Mouse (Mus musculus) adrenal gland, adult 8-10 months (tissue): ENCODE results near the gene Sqstm1. TPM values are rescaled to one million over a fixed set of nuclear protein-coding genes. Genes with fewer than 3 reads are reported as not detected.

Source experiments
- DNase-seq: peaks from one replicate; pipeline ENCODE4 v3.0.0; 2022
- total RNA-seq, 4 experiments: library from RNA; stranded (reverse); gene quantifications; 2 replicates each; pipeline ENCODE4 v1.2.4; 2022

Gene Sqstm1
- total RNA-seq, 4 experiments from 2014 or later = 798 to 1,098 (median 876) TPM

GRCm38 (mm10) chr11:50210101-50210504, 524 bp downstream of the Sqstm1 start:
- peak; percentile 89 for DNase-seq

GRCm38 (mm10) chr11:50208039-50208438, 2.6 kb downstream of the Sqstm1 start:
- no peak for DNase-seq

GRCm38 (mm10) chr11:50207344-50207743, 3.3 kb downstream of the Sqstm1 start:
- DNase-seq = no peak

- no peak for DNase-seq
These were observed 4.6 kb downstream of the Sqstm1 start for GRCm38 (mm10) chr11:50206037-50206436.

- no peak for DNase-seq
These were observed 5.2 kb downstream of the Sqstm1 start for GRCm38 (mm10) chr11:50205434-50205833.

- DNase-seq = no peak
These were observed 7.3 kb downstream of the Sqstm1 start for GRCm38 (mm10) chr11:50203302-50203827.

GRCm38 (mm10) chr11:50201590-50201989, 9.0 kb downstream of the Sqstm1 start:
- no peak for DNase-seq

- no peak for DNase-seq
These were observed 10.0 kb downstream of the Sqstm1 start for GRCm38 (mm10) chr11:50200613-50201012.

GRCm38 (mm10) chr11:50198916-50199315, 11.7 kb downstream of the Sqstm1 start:
- no peak for DNase-seq

- DNase-seq = no peak
These were observed 12.3 kb downstream of the Sqstm1 start for GRCm38 (mm10) chr11:50198219-50198846.

- DNase-seq = no peak
These were observed 13.1 kb downstream of the Sqstm1 start for GRCm38 (mm10) chr11:50197500-50197899.

GRCm38 (mm10) chr11:50194793-50195192, 15.8 kb downstream of the Sqstm1 start:
- no peak for DNase-seq

GRCm38 (mm10) chr11:50194070-50194469, 16.6 kb downstream of the Sqstm1 start:
- DNase-seq = no peak

GRCm38 (mm10) chr11:50192278-50192677, 18.3 kb downstream of the Sqstm1 start:
- no peak for DNase-seq

- no peak for DNase-seq
These were observed 20.3 kb downstream of the Sqstm1 start for GRCm38 (mm10) chr11:50190362-50190761.

GRCm38 (mm10) chr11:50188682-50189081, 21.9 kb downstream of the Sqstm1 start:
- no peak for DNase-seq

GRCm38 (mm10) chr11:50184788-50185187, 25.8 kb downstream of the Sqstm1 start:
- DNase-seq = no peak

GRCm38 (mm10) chr11:50182702-50183101, 27.9 kb downstream of the Sqstm1 start:
- no peak for DNase-seq

- DNase-seq = no peak
These were observed 30.0 kb downstream of the Sqstm1 start for GRCm38 (mm10) chr11:50180478-50181231.

- DNase-seq = no peak
These were observed 31.8 kb downstream of the Sqstm1 start for GRCm38 (mm10) chr11:50178532-50179488.

GRCm38 (mm10) chr11:50177111-50177510, 33.5 kb downstream of the Sqstm1 start:
- DNase-seq = no peak

- no peak for DNase-seq
These were observed 34.3 kb downstream of the Sqstm1 start for GRCm38 (mm10) chr11:50176351-50176750.
